Mouse (Mus musculus) hindbrain, embryonic 13.5 days (tissue): ENCODE results near the gene Gm21093. TPM values are rescaled to one million over a fixed set of nuclear protein-coding genes. Genes with fewer than 3 reads are reported as not detected.
"Not testable (repeated sequence)": the region's sequence is repeated elsewhere in the genome, so short reads cannot be mapped to it uniquely, and the experiment has no call there.

Experiments used
- ATAC-seq: fragments of 200-750 bp; cut with Nextera tagmentation; 2 replicates; pipeline ENCODE4 v1.8.0; 2017; ENCODE audit warnings: moderate TSS enrichment; ENCODE audit not compliant: low FRiP score
- H3K27ac ChIP-seq: fragments of 300-500 bp; sonication (generic); 2 replicates; pipeline ENCODE4 v1.5.1; 2015; ENCODE audit warnings: inconsistent platforms, mild to moderate bottlenecking, moderate library complexity
- H3K27me3 ChIP-seq: fragments of 300-500 bp; sonication (generic); 2 replicates; pipeline ENCODE4 v1.6.1; 2015; ENCODE audit warnings: mild to moderate bottlenecking, inconsistent platforms
- H3K36me3 ChIP-seq: fragments of 300-500 bp; sonication (generic); 2 replicates; pipeline ENCODE4 v1.6.1; 2015; ENCODE audit warnings: mild to moderate bottlenecking, inconsistent platforms
- H3K4me1 ChIP-seq: fragments of 300-500 bp; sonication (generic); replicated peaks from 2 replicates; pipeline ENCODE4 v1.6.1; 2015; ENCODE audit warnings: inconsistent platforms
- H3K4me2 ChIP-seq: fragments of 300-500 bp; sonication (generic); 2 replicates; pipeline ENCODE4 v1.6.1; 2015; ENCODE audit warnings: inconsistent platforms, mild to moderate bottlenecking, moderate library complexity
- H3K4me3 ChIP-seq: fragments of 300-500 bp; sonication (generic); 2 replicates; pipeline ENCODE4 v1.5.1; 2015; ENCODE audit warnings: mild to moderate bottlenecking, inconsistent platforms
- H3K9ac ChIP-seq: fragments of 300-500 bp; sonication (generic); 2 replicates; pipeline ENCODE4 v1.6.1; 2015; ENCODE audit warnings: mild to moderate bottlenecking, inconsistent platforms
- H3K9me3 ChIP-seq: fragments of 300-500 bp; sonication (generic); 2 replicates; pipeline ENCODE4 v1.6.1; 2016; ENCODE audit warnings: inconsistent platforms
- WGBS: fragments of 180-500 bp; shearing (Covaris S2); methylation state at CpG from one replicate; pipeline ENCODE4 v1.1.7; 2015; 5-methylcytosine and 5-hydroxymethylcytosine counted together
- polyA plus RNA-seq: library from polyadenylated mRNA; unstranded; fragments of >200 nt; fragmentation: Nextera tagmentation; extraction: Ambion mirVana; gene quantifications from 2 replicates; pipeline ENCODE4 v1.2.1, GENCODE M21; 2015

Gene Gm21093
- 0.39 and 0.60 TPM in 2 replicates for polyA plus RNA-seq

- H3K36me3 ChIP-seq, H3K4me3 ChIP-seq, H3K4me2 ChIP-seq, H3K9me3 ChIP-seq, H3K27me3 ChIP-seq, H3K27ac ChIP-seq, H3K4me1 ChIP-seq, H3K9ac ChIP-seq, ATAC-seq: not testable (repeated sequence)
- WGBS = no CpG with 5 or more reads among the region's 8 CpGs
Measured at GRCm38 (mm10) chr4:42034626-42035025, at the start of gene Gm21093. Gm21093 (minus strand) TSS chr4:42034726.

Other genes with a start within 250 kb of the Gm21093 start
- not detected in 2 replicates for gene Gm21541, start 131.1 kb downstream of the Gm21093 start, polyA plus RNA-seq
- 7.8 and 10.6 TPM in 2 replicates for gene Gm20878, start 93.2 kb downstream of the Gm21093 start, polyA plus RNA-seq
- gene Fam205a4, start 68.7 kb downstream of the Gm21093 start, polyA plus RNA-seq = 0.87 and 0.92 TPM in 2 replicates
- gene Gm3893, start 56.5 kb upstream of the Gm21093 start, polyA plus RNA-seq = not detected in 2 replicates
- not detected in 2 replicates for gene Gm13304, start 80.1 kb upstream of the Gm21093 start, polyA plus RNA-seq
- gene Gm13306, start 118.7 kb upstream of the Gm21093 start, polyA plus RNA-seq = 1.3 and 1.4 TPM in 2 replicates
- gene Gm13305, start 133.9 kb upstream of the Gm21093 start, polyA plus RNA-seq = 0.60 TPM in 1 of 2 replicates, not detected in the other
- gene Gm10600, start 205.9 kb upstream of the Gm21093 start, polyA plus RNA-seq = not detected in 2 replicates
- not detected in 2 replicates for gene Ccl21b, start 221.0 kb upstream of the Gm21093 start, polyA plus RNA-seq